Mouse (Mus musculus) embryonic facial prominence, embryonic 15.5 days (tissue): ENCODE measurements around the gene Srgn. TPM values are rescaled to one million over a fixed set of nuclear protein-coding genes. Genes with fewer than 3 reads are reported as not detected.

ENCODE experiments used
- ATAC-seq: fragments of 200-750 bp; cut with Nextera tagmentation; 2 replicates; pipeline ENCODE4 v1.8.0; 2017; ENCODE audit warnings: low read depth, moderate TSS enrichment; ENCODE audit not compliant: insufficient number of reproducible peaks, low FRiP score, low TSS enrichment
- H3K27ac ChIP-seq: fragments of 300-500 bp; sonication (generic); replicated peaks from 2 replicates; pipeline ENCODE4 v1.5.1; 2015; ENCODE audit warnings: mild to moderate bottlenecking, inconsistent platforms
- H3K27me3 ChIP-seq: fragments of 300-500 bp; sonication (generic); 2 replicates; pipeline ENCODE4 v1.6.1; 2015; ENCODE audit warnings: inconsistent platforms
- H3K36me3 ChIP-seq: fragments of 300-500 bp; sonication (generic); 2 replicates; pipeline ENCODE4 v1.6.1; 2015; ENCODE audit warnings: mild to moderate bottlenecking, inconsistent platforms
- H3K4me1 ChIP-seq: fragments of 300-500 bp; sonication (generic); 2 replicates; pipeline ENCODE4 v1.6.1; 2015; ENCODE audit warnings: inconsistent platforms
- H3K4me2 ChIP-seq: fragments of 300-500 bp; sonication (generic); replicated peaks from 2 replicates; pipeline ENCODE4 v1.6.1; 2015; ENCODE audit warnings: mild to moderate bottlenecking, inconsistent platforms
- H3K4me3 ChIP-seq: fragments of 300-500 bp; sonication (generic); replicated peaks from 2 replicates; pipeline ENCODE4 v1.5.1; 2015; ENCODE audit warnings: mild to moderate bottlenecking, inconsistent platforms
- H3K9ac ChIP-seq: fragments of 300-500 bp; sonication (generic); 2 replicates; pipeline ENCODE4 v1.6.1; 2015; ENCODE audit warnings: inconsistent platforms
- H3K9me3 ChIP-seq: fragments of 300-500 bp; sonication (generic); replicated peaks from 2 replicates; pipeline ENCODE4 v1.6.1; 2016; ENCODE audit warnings: inconsistent platforms
- WGBS: fragments of 180-500 bp; shearing (Covaris S2); methylation state at CpG from one replicate; pipeline ENCODE4 v1.1.7; 2015; 5-methylcytosine and 5-hydroxymethylcytosine counted together
- polyA plus RNA-seq: library from polyadenylated mRNA; unstranded; fragments of >200 nt; fragmentation: Nextera tagmentation; extraction: Ambion mirVana; gene quantifications from 2 replicates; pipeline ENCODE4 v1.2.1, GENCODE M21; 2015

Gene Srgn
- polyA plus RNA-seq, 1 experiment from 2014 or later: 43.9 TPM

DNA sequence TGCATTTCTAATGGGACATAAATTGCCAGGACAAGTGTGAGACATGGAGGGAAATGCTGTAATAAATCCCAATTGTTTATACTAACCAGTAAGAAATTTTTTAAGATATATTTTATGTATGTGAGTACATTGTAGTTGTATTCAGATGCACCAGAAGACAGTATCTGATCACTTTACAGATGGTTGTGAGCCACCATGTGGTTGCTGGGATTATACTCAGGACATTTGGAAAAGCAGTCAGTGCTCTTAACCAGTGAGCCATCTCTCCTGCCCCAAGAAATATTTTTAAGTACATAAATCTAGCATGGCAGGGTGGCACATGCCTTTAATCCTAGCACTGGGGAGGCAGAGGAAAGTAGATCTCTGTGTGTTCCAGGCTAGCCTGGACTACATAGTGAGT is 18.5 kb upstream of the Srgn start:
- peaks cover 9% of the 10 kb centered on the region; the same call in 1 of the 2 replicates for H3K4me1 ChIP-seq
- no peak overlapping the region for H3K4me2 ChIP-seq
- no peak for ATAC-seq
- no peak overlapping the region for H3K4me3 ChIP-seq
- no peaks in the 10 kb centered on the region for H3K27me3 ChIP-seq
- no peaks in the 10 kb centered on the region for H3K9me3 ChIP-seq
- H3K36me3 ChIP-seq: no peaks in the 10 kb centered on the region
- no peak overlapping the region for H3K9ac ChIP-seq
- no peak overlapping the region for H3K27ac ChIP-seq

- 81% methylated on average over 4 of the region's 4 CpGs for WGBS
- H3K4me2 ChIP-seq: no peak overlapping the region
Measured at GRCm38 (mm10) chr10:62544316-62544715, 17.1 kb upstream of the Srgn start.

GRCm38 (mm10) chr10:62543399-62543808 is 16.2 kb upstream of the Srgn start:
- H3K9ac ChIP-seq: no peak overlapping the region
- H3K4me1 ChIP-seq: peaks cover 9% of the 10 kb centered on the region; the same call in 1 of the 2 replicates
- no peak overlapping the region for H3K4me3 ChIP-seq
- no peaks in the 10 kb centered on the region for H3K27me3 ChIP-seq
- no peak overlapping the region for H3K4me2 ChIP-seq
- H3K27ac ChIP-seq: no peak overlapping the region
- no peaks in the 10 kb centered on the region for H3K36me3 ChIP-seq
- H3K9me3 ChIP-seq: no peaks in the 10 kb centered on the region
- WGBS: 80% methylated on average over 12 of the region's 12 CpGs
- ATAC-seq: no peak

More at GRCm38 (mm10) chr10:62544316-62544715, 17.1 kb upstream of the Srgn start:
- no peak overlapping the region for H3K27ac ChIP-seq
- no peak overlapping the region for H3K4me3 ChIP-seq
- no peaks in the 10 kb centered on the region for H3K36me3 ChIP-seq
- no peak overlapping the region for H3K9ac ChIP-seq
- no peaks in the 10 kb centered on the region for H3K27me3 ChIP-seq
- no peaks in the 10 kb centered on the region for H3K9me3 ChIP-seq
- no peak for ATAC-seq
- H3K4me1 ChIP-seq: peaks cover 9% of the 10 kb centered on the region; the same call in 1 of the 2 replicates

DNA sequence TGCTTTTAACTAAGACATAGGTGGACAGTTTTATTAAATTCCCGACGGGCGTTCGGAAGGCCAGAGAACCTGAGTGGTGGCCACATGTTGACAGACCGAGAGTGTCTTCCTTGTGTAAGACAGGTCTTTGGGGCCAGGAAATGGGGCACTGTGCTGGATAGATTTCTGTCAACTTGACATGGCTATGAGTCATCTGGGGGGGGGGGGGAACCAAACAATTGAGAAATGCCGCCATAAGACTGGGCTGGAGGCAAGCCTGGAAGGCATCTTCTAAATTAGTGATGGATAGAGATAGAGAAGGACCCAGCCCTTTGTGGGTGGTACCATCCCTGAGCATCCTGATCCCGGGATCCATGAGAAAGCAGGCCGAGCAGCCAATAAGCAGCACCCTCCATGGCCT is 15.7 kb upstream of the Srgn start:
- WGBS: 86% methylated on average over 8 of the region's 8 CpGs
- Histone ChIP-seq H3K4me3 (no peak overlapping the region), H3K9ac (no peak overlapping the region), H3K4me2 (no peak overlapping the region), H3K4me1 (peaks cover 9% of the 10 kb centered on the region; the same call in 1 of the 2 replicates), H3K36me3 (no peaks in the 10 kb centered on the region), H3K9me3 (no peaks in the 10 kb centered on the region), H3K27ac (no peak overlapping the region), H3K27me3 (no peaks in the 10 kb centered on the region)
- ATAC-seq: no peak

DNA sequence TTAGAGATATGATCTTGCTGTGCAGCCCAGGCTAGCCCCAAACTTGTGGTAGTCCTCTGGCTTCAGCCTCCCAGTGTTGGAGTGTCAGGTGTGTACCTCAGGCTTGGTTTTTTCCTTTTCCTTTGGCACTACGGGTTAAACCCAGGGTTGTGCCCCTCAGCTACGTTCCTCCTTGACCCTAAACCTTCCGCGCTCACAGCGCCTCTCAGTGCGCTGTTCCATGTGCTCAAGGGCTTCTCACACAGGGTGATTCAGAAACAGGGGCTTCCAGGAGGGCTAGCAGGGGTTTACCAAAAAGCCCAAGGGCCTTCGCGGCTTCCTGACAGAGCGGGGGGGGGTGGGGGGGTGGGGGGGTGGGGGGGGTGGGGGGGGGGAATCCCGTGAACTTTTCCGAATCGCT is 15.3 kb upstream of the Srgn start:
- no peaks in the 10 kb centered on the region for H3K27me3 ChIP-seq
- WGBS: 97% methylated on average over 12 of the region's 12 CpGs
- no peaks in the 10 kb centered on the region for H3K36me3 ChIP-seq
- H3K9me3 ChIP-seq: no peaks in the 10 kb centered on the region
- H3K9ac ChIP-seq: no peak overlapping the region
- no peak overlapping the region for H3K4me3 ChIP-seq
- H3K4me2 ChIP-seq: no peak overlapping the region
- no peak for ATAC-seq
- H3K4me1 ChIP-seq: peaks cover 9% of the 10 kb centered on the region; the same call in 1 of the 2 replicates
- H3K27ac ChIP-seq: no peak overlapping the region

GRCm38 (mm10) chr10:62541499-62541898 is 14.2 kb upstream of the Srgn start:
- Histone ChIP-seq H3K4me3 (no peak overlapping the region), H3K27me3 (no peaks in the 10 kb centered on the region), H3K4me2 (no peak overlapping the region), H3K4me1 (peaks cover 3% of the 10 kb centered on the region; the same call in 1 of the 2 replicates), H3K36me3 (no peaks in the 10 kb centered on the region), H3K27ac (no peak overlapping the region), H3K9ac (no peak overlapping the region), H3K9me3 (no peaks in the 10 kb centered on the region)
- WGBS: 90% methylated on average over 12 of the region's 12 CpGs
- no peak for ATAC-seq

DNA sequence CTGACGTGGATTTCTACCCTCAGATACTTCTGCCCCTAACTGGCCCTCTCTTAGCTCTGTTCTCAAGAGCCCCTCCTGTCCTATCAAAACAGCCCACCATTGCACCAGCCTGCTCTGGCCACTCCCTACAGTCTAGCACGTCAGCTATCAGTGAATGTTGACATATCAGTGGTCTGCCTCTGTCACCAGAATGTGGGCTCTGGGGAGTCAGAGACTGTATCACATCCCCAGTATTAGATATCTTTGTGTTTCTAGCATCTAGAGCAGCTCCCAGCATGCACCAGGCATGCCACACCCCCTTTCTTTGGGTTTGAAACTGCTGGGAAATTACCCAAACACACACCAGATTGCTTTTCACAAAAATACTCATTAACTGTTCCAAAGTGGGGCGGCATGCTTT is 13.5 kb upstream of the Srgn start:
- H3K27me3 ChIP-seq: no peaks in the 10 kb centered on the region
- WGBS: 49% methylated on average over 3 of the region's 3 CpGs

DNA sequence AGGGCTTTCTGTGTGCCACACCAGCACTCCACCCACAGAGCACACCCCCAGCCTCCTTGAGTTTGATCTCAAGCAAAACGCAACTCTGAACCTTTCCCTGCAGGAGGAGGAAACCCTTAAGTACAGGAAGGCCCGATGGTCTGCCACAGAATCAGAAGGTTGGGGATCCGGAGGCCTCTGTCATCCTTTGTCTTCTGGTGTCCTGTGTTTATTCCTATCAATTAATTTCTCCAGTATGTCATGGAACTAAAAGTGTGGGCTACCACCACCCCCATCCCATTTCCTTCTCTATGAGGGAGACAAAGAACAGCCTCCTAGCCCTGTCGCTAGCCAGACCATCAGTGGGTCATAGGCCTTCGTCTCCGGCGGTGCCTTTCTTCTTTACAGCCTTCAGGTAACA is 7.3 kb upstream of the Srgn start:
- no peak for ATAC-seq
- Histone ChIP-seq H3K4me2 (no peak overlapping the region), H3K27ac (no peak overlapping the region), H3K4me1 (no peaks in the 10 kb centered on the region), H3K27me3 (no peaks in the 10 kb centered on the region), H3K4me3 (no peak overlapping the region), H3K9ac (no peak overlapping the region), H3K9me3 (no peaks in the 10 kb centered on the region), H3K36me3 (no peaks in the 10 kb centered on the region)
- WGBS: 82% methylated on average over 7 of the region's 7 CpGs

More for the DNA sequence above, 13.5 kb upstream of the Srgn start:
- H3K4me1 ChIP-seq: no peaks in the 10 kb centered on the region
- H3K9ac ChIP-seq: no peak overlapping the region
- no peaks in the 10 kb centered on the region for H3K9me3 ChIP-seq
- no peaks in the 10 kb centered on the region for H3K36me3 ChIP-seq
- H3K4me2 ChIP-seq: no peak overlapping the region
- H3K27ac ChIP-seq: no peak overlapping the region
- H3K4me3 ChIP-seq: no peak overlapping the region
- no peak for ATAC-seq

GRCm38 (mm10) chr10:62532832-62533231 is 5.6 kb upstream of the Srgn start:
- no peaks in the 10 kb centered on the region for H3K27me3 ChIP-seq
- 33% methylated on average over 2 of the region's 2 CpGs for WGBS

GRCm38 (mm10) chr10:62530183-62530582 is 2.9 kb upstream of the Srgn start:
- H3K27ac ChIP-seq: no peak overlapping the region

More at GRCm38 (mm10) chr10:62532832-62533231, 5.6 kb upstream of the Srgn start:
- Histone ChIP-seq H3K4me1 (no peaks in the 10 kb centered on the region), H3K36me3 (no peaks in the 10 kb centered on the region), H3K4me2 (no peak overlapping the region), H3K4me3 (no peak overlapping the region), H3K27ac (no peak overlapping the region), H3K9ac (no peak overlapping the region), H3K9me3 (no peaks in the 10 kb centered on the region)
- ATAC-seq: no peak

GRCm38 (mm10) chr10:62522346-62522950 is 4.8 kb downstream of the Srgn start:
- Histone ChIP-seq H3K4me1 (no peaks in the 10 kb centered on the region), H3K27ac (no peak overlapping the region), H3K4me3 (no peak overlapping the region), H3K27me3 (no peaks in the 10 kb centered on the region), H3K4me2 (no peak overlapping the region), H3K9ac (no peak overlapping the region), H3K36me3 (no peaks in the 10 kb centered on the region), H3K9me3 (no peaks in the 10 kb centered on the region)
- WGBS: 67% methylated on average over 7 of the region's 7 CpGs
- ATAC-seq: no peak

More at GRCm38 (mm10) chr10:62530183-62530582, 2.9 kb upstream of the Srgn start:
- no peak for ATAC-seq
- Histone ChIP-seq H3K4me3 (no peak overlapping the region), H3K4me2 (no peak overlapping the region), H3K9ac (no peak overlapping the region), H3K36me3 (no peaks in the 10 kb centered on the region), H3K9me3 (no peaks in the 10 kb centered on the region), H3K27me3 (no peaks in the 10 kb centered on the region), H3K4me1 (no peaks in the 10 kb centered on the region)
- 66% methylated on average over 9 of the region's 9 CpGs for WGBS

DNA sequence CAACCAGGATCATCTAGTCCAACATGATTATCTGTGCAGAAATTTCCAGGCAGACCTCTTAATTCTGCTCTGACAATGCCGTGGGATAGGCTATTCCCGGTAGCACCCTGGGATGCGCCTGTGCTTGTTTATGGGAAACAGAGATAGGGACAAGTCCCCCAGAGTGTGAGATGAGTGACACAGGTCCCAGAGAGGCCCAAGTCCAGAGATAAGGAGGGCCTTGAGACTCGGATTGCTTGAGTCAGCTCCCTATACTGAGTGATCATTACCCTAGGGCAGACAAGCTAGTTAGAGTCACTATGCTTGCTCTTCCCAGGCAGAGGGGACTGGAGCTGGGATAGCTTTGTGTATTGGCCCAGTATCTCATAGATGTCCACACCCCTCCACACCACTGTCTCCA is 5.5 kb downstream of the Srgn start:
- 55% methylated on average over 4 of the region's 4 CpGs for WGBS
- peak; percentile 54; the same call in 1 of the 2 replicates for ATAC-seq
- H3K4me2 ChIP-seq: no peak overlapping the region

More for the DNA sequence above, 5.5 kb downstream of the Srgn start:
- H3K27me3 ChIP-seq: no peaks in the 10 kb centered on the region
- no peak overlapping the region for H3K27ac ChIP-seq
- H3K4me3 ChIP-seq: no peak overlapping the region
- no peak overlapping the region for H3K9ac ChIP-seq
- no peaks in the 10 kb centered on the region for H3K4me1 ChIP-seq
- no peaks in the 10 kb centered on the region for H3K9me3 ChIP-seq
- no peaks in the 10 kb centered on the region for H3K36me3 ChIP-seq
